Mouse (Mus musculus) 3T3-L1 (cell line): ENCODE measurements at regions not wholly inside any gene's neighbourhood (a gene's known extent, or its start where the extent isn't known, plus 50 kb on each side); places are given as distances from the start of the nearest gene placed in this dataset.
"Not testable (repeated sequence)": the region's sequence is repeated elsewhere in the genome, so short reads cannot be mapped to it uniquely, and the experiment has no call there.

Experiments used
- DNase-seq: peaks from one replicate; pipeline ENCODE4 v3.0.0-alpha.2; 2015; ENCODE audit warnings: low read depth, low spot score

GRCm38 (mm10) chr12:15565941-15566784 is 250.6 kb downstream of the Trib2 start:
- DNase-seq, result peak; percentile 91

- no peak for DNase-seq
Measured at GRCm38 (mm10) chr12:15562826-15563225, 253.9 kb downstream of the Trib2 start.

GRCm38 (mm10) chr12:15555471-15555870 is 261.3 kb downstream of the Trib2 start:
- no peak for DNase-seq

GRCm38 (mm10) chr12:15553681-15554007 is 263.1 kb downstream of the Trib2 start:
- no peak for DNase-seq

GRCm38 (mm10) chr12:15552979-15553680 is 263.6 kb downstream of the Trib2 start:
- DNase-seq, result no peak

GRCm38 (mm10) chr12:15552210-15552609 is 264.5 kb downstream of the Trib2 start:
- DNase-seq, result no peak

GRCm38 (mm10) chr12:15551281-15551900 is 265.3 kb downstream of the Trib2 start:
- DNase-seq, result no peak

GRCm38 (mm10) chr12:15544351-15544750 is 272.4 kb downstream of the Trib2 start:
- peak; percentile 60 for DNase-seq

- DNase-seq, result peak; percentile 38
Measured at GRCm38 (mm10) chr12:15542486-15542885, 274.2 kb downstream of the Trib2 start.

- no peak for DNase-seq
Measured at GRCm38 (mm10) chr12:15536852-15537368, 279.8 kb downstream of the Trib2 start.

GRCm38 (mm10) chr12:15536247-15536646 is 280.5 kb downstream of the Trib2 start:
- DNase-seq, result no peak

GRCm38 (mm10) chr12:15535822-15536221 is 280.9 kb downstream of the Trib2 start:
- DNase-seq, result peak; percentile 86

- no peak for DNase-seq
Measured at GRCm38 (mm10) chr12:15520783-15521407, 295.8 kb downstream of the Trib2 start.

GRCm38 (mm10) chr12:15511994-15512393 is 304.7 kb downstream of the Trib2 start:
- peak; percentile 39 for DNase-seq

- peak; percentile 67 for DNase-seq
Measured at GRCm38 (mm10) chr12:15507576-15507975, 309.1 kb downstream of the Trib2 start.

GRCm38 (mm10) chr12:15493640-15494039 is 323.1 kb downstream of the Trib2 start:
- DNase-seq, result peak; percentile 62

GRCm38 (mm10) chr12:15472741-15473140 is 344.0 kb downstream of the Trib2 start:
- DNase-seq, result no peak

GRCm38 (mm10) chr12:15459429-15459828 is 357.3 kb downstream of the Trib2 start:
- DNase-seq, result no peak

- not testable (repeated sequence) for DNase-seq
Measured at GRCm38 (mm10) chr12:15456369-15456768, 360.4 kb downstream of the Trib2 start.

- no peak for DNase-seq
Measured at GRCm38 (mm10) chr12:15455744-15456143, 361.0 kb downstream of the Trib2 start.

GRCm38 (mm10) chr12:15449484-15449883 is 367.2 kb downstream of the Trib2 start:
- no peak for DNase-seq
